Mouse (Mus musculus): ENCODE results near the gene Neurog2. TPM values are rescaled to one million over a fixed set of nuclear protein-coding genes. Genes with fewer than 3 reads are reported as not detected.
A peak's percentile ranks its signal among the peaks of the same experiment; 100 is the strongest.

Gene Neurog2
- polyA plus RNA-seq (2015; fragmentation: Nextera tagmentation; extraction: Ambion mirVana) = not detected in 2 replicates

DNA sequence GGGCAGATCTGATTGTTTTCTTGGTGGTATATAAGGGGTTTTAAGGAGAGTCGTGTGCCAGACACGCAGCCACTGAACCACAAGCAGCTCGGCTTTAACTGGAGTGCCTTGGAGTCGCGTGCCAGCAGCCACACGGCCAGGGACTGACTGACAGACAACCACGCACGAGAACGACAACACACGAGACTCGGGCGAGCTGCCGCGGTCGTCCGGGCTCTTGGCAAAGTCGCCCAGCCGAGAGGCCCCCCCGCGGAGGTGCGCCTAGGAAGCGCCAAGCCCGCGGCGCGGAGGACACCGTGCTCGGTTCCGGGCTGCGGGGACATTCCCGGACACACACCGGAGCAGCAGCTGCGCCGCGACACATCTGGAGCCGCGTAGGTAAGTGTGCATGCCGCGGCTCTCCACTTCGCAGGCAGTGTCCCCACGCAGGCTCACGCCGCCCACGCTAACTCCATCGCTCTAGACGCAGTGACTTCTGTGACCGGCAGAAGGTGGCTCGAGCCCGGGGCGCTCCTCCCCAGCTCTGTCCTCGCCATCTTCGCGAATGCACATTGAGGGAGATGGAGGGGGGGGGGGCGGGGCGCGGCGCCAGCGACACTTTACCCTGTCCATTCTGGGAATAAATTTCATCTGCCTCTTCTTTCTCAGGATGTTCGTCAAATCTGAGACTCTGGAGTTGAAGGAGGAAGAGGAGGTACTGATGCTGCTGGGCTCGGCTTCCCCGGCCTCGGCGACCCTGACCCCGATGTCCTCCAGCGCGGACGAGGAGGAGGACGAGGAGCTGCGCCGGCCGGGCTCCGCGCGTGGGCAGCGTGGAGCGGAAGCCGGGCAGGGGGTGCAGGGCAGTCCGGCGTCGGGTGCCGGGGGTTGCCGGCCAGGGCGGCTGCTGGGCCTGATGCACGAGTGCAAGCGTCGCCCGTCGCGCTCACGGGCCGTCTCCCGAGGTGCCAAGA, at the start of gene Neurog2:
Neurog2 (plus strand) TSS at position 56 of the 953 bp plus-strand sequence.
- Histone ChIP-seq H3K9me3 (replicated peaks) (no peaks in the 10 kb centered on the region), H3K27ac (no peak within 1 kb of the TSS), H3K4me2 (peak within 1 kb of the TSS; percentile 59), H3K9ac (no peak within 1 kb of the TSS), H3K27me3 (peaks cover 95% of the 10 kb centered on the region), H3K36me3 (no peaks in the 10 kb centered on the region), H3K4me3 (replicated peaks) (peak within 1 kb of the TSS; percentile 43), H3K4me1 (replicated peaks) (peaks cover 23% of the 10 kb centered on the region)
- under 1% methylated on average over 91 of the region's 92 CpGs for WGBS (ENCODE audit: insufficient replicate concordance)
- DNase-seq (no peak), ATAC-seq (ENCODE audit: low read depth) (peak; percentile 31; the same call in 1 of the 2 replicates)

DNA sequence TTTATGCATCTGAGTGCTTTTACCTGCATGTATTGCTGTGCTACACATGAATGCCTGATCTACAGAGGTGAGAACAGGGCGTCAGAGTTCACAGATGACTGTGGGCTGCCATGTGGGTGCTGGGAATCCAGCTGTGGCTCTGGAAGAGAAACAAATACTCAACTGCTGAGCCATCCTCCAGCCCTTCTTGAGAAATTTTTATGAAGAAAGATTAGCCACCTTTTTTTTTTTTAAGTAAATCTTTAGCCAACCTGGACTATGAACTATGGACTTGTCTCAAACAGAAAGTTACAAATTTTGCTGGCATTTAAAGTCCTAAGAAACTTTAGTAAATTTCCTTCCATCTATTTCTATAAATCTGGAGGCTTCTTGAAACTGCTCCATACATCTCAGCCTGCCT, 35.8 kb upstream of the Neurog2 start:
- 78% methylated on average over 1 of the region's 1 CpGs for WGBS (ENCODE audit: insufficient replicate concordance)
- no peak for DNase-seq

DNA sequence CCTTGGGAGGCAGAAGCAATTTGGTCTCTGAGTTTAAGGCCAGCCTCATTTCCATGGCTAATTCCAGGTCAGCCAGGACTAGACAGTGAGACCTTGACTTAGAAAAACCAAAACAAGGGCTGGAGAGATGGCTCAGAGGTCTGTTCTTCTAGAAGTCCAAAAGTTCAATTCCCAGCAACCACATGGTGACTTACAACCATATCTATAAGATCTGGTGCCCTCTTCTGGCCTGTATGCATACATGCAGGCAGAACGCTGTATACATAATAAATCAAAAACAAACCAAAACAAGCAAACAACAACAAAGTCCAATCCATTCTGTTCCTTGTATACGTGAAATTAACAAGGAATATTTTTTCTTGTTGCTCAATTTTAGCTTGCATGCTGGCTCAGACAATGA, 24.8 kb upstream of the Neurog2 start:
- Histone ChIP-seq H3K27me3 (no peaks in the 10 kb centered on the region), H3K9me3 (replicated peaks) (no peaks in the 10 kb centered on the region), H3K36me3 (peaks cover 67% of the 10 kb centered on the region), H3K9ac (no peak overlapping the region), H3K4me1 (replicated peaks) (no peaks in the 10 kb centered on the region), H3K4me2 (no peak overlapping the region), H3K4me3 (replicated peaks) (no peak overlapping the region), H3K27ac (no peak overlapping the region)
- DNase-seq (no peak), ATAC-seq (ENCODE audit: low read depth) (no peak)
- WGBS (ENCODE audit: insufficient replicate concordance) = 80% methylated on average over 2 of the region's 2 CpGs

More for the DNA sequence above, 35.8 kb upstream of the Neurog2 start:
- no peaks in the 10 kb centered on the region for H3K27me3 ChIP-seq
- no peak overlapping the region for H3K9ac ChIP-seq
- H3K4me2 ChIP-seq = no peak overlapping the region
- no peak overlapping the region for H3K4me3 ChIP-seq (replicated peaks)
- no peaks in the 10 kb centered on the region for H3K4me1 ChIP-seq (replicated peaks)
- H3K9me3 ChIP-seq (replicated peaks) = no peaks in the 10 kb centered on the region
- ATAC-seq (ENCODE audit: low read depth) = no peak
- H3K27ac ChIP-seq = no peak overlapping the region
- H3K36me3 ChIP-seq = peaks cover 61% of the 10 kb centered on the region

DNA sequence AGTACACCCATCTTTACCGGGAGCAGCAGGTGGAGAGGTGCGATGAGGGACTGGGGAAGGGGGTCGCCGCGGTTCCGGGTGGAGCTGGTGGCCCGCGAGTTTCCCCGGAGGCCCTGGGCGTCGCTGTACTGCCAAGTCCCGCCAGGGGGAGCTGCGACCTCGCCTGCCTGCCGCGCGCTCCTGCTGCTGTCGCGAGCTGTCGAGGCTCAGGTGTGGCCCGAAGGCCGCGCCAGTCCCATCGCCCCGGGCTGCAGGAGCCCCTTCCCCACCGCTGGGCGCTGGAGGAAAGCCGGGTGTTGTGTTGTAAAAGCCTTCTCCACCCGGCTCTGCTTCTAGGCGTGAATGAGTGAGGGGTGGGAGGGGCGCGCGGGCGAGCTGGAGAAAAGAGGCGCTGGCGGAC, 7.6 kb upstream of the Neurog2 start:
- no peak overlapping the region for H3K9ac ChIP-seq
- H3K4me3 ChIP-seq (replicated peaks) = peak overlapping the region; percentile 45
- H3K27ac ChIP-seq = no peak overlapping the region
- peak; percentile 49 for DNase-seq
- H3K9me3 ChIP-seq (replicated peaks) = no peaks in the 10 kb centered on the region
- peak overlapping the region; percentile 65 for H3K4me2 ChIP-seq
- no peaks in the 10 kb centered on the region for H3K36me3 ChIP-seq
- peaks cover 66% of the 10 kb centered on the region for H3K27me3 ChIP-seq
- ATAC-seq (ENCODE audit: low read depth) = peak; percentile 67
- peaks cover 11% of the 10 kb centered on the region for H3K4me1 ChIP-seq (replicated peaks)
- WGBS (ENCODE audit: insufficient replicate concordance) = under 1% methylated on average over 36 of the region's 36 CpGs

DNA sequence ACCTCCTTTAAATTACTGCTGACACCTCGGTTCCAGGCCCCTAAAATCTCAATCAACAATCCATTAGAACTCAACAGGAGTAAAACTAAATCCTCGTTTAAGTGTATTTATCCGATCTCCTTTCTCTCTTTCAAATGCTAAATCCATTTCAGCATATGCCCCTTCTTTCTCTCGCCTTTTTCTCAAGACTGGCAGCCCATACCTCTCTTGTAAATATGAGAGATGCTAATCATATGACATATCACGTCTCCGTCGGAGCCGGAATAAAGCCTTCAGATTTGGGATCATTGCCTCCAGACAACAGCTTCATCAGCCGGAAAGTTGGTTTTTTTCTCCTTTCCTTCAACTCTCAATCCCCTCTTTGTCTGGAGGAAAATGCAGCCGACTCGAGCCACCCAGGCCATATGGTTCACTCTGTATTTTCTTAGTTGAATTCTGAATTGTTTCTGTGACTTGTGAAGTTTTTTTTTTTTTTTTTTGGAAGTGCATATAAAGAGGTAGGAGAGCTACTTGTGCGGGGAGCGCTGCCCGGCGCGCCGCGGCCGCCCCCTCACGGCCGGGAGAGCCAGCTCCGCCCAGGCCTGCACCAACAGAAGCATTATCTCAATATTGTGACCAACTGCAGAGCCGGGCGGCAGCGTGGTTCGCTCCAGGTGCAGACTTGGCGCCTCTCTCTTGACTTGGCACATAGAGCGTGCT, 7.1 kb upstream of the Neurog2 start:
- Histone ChIP-seq H3K27me3 (peaks cover 72% of the 10 kb centered on the region), H3K4me3 (replicated peaks) (peak overlapping the region; percentile 45), H3K27ac (no peak overlapping the region), H3K36me3 (no peaks in the 10 kb centered on the region), H3K4me1 (replicated peaks) (peaks cover 11% of the 10 kb centered on the region), H3K9me3 (replicated peaks) (no peaks in the 10 kb centered on the region), H3K9ac (no peak overlapping the region), H3K4me2 (peak overlapping the region; percentile 65)
- ATAC-seq (ENCODE audit: low read depth) = peak; percentile 50; the same call in 1 of the 2 replicates
- no peak for DNase-seq
- under 1% methylated on average over 28 of the region's 28 CpGs for WGBS (ENCODE audit: insufficient replicate concordance)

DNA sequence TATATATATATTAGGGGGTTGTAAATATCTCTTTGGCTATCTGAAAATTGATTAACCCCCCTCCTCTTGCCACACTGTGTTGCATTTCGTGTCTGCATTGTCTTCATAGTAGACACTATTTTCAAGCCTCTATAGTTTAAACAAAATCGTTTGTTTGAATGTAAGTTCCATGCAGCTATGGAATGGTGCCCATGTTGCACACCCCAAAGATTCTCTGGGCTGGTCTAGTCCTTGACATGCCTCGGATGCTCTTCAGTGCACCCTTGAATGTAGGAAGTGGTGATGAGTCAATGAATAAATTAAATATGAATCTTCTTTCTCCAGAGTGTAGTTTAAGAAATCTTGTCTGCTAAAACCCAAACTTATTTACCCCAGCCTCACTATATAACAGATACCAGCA, 6.4 kb upstream of the Neurog2 start:
- 10% methylated on average over 3 of the region's 3 CpGs for WGBS (ENCODE audit: insufficient replicate concordance)
- DNase-seq (no peak), ATAC-seq (ENCODE audit: low read depth) (no peak)
- Histone ChIP-seq H3K4me1 (replicated peaks) (peaks cover 11% of the 10 kb centered on the region), H3K9ac (no peak overlapping the region), H3K27ac (no peak overlapping the region), H3K9me3 (replicated peaks) (no peaks in the 10 kb centered on the region), H3K4me3 (replicated peaks) (no peak overlapping the region), H3K27me3 (peaks cover 78% of the 10 kb centered on the region), H3K4me2 (no peak overlapping the region), H3K36me3 (no peaks in the 10 kb centered on the region)

DNA sequence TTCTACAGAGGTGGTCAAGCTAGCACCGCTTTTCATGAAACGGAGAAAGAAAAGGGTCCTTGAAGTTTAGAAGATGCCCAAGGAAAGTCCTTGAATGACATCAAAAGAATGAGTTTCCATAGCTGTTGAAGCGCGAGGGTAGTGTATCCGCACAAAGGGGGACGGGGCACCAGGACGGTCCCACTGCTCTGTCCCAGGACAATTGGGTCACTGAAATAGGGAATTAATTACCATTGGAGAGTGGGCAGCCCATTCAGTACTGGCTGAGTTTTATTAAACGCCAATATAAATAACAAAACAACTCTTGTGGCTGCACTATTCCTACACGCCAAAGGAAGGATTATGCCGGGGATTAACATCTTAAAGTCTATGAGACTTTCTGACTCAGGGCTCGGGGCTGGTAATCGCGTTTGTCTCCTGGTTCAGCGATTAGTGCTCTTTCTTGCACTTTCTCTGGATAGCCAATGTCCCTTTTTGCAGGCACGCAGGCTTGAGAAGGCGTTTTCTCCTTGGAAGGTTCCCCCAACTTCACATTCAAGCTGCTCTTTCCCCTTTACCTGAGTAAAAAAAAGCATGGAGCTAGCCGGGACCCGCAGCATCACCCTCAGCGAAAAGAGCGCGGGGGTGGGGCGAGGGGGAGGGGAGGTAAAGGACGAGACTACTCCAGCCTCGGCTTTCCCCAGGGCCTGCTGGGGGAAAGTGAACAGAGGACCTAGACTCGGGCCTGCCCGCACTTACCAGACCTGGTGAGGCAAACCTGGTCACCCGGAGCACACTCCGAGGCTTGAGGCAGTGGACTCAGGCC, 5.6 kb upstream of the Neurog2 start:
- no peak overlapping the region for H3K27ac ChIP-seq
- H3K9ac ChIP-seq = no peak overlapping the region
- no peak for DNase-seq
- 2% methylated on average over 28 of the region's 28 CpGs for WGBS (ENCODE audit: insufficient replicate concordance)
- H3K27me3 ChIP-seq = peaks cover 87% of the 10 kb centered on the region
- ATAC-seq (ENCODE audit: low read depth) = no peak
- H3K4me3 ChIP-seq (replicated peaks) = no peak overlapping the region
- H3K9me3 ChIP-seq (replicated peaks) = no peaks in the 10 kb centered on the region
- no peak overlapping the region for H3K4me2 ChIP-seq
- peaks cover 14% of the 10 kb centered on the region for H3K4me1 ChIP-seq (replicated peaks)
- no peaks in the 10 kb centered on the region for H3K36me3 ChIP-seq

DNA sequence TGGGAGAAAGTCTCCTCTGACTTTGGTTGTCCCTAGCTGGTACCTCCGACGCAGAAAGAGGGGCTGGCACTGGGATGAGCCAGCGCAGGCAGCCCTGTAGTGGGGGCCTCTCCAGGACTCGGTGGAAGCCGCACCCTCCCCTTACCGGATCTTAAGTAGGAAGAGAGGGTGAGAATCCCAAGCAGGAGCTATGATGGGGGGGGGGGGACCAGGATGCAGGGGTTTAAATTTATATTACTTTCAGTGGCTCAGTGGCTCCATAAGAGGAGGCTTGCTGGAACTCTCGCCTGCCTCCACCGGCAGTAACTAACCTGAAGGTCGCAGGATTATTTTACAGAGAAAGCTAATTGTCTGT, 5.0 kb upstream of the Neurog2 start:
- no peaks in the 10 kb centered on the region for H3K36me3 ChIP-seq
- H3K4me2 ChIP-seq = no peak overlapping the region
- no peaks in the 10 kb centered on the region for H3K9me3 ChIP-seq (replicated peaks)
- H3K4me1 ChIP-seq (replicated peaks) = peaks cover 20% of the 10 kb centered on the region
- no peak for DNase-seq
- H3K9ac ChIP-seq = no peak overlapping the region
- H3K27ac ChIP-seq = no peak overlapping the region
- H3K27me3 ChIP-seq = peaks cover 92% of the 10 kb centered on the region
- ATAC-seq (ENCODE audit: low read depth) = no peak
- WGBS (ENCODE audit: insufficient replicate concordance) = 2% methylated on average over 9 of the region's 9 CpGs
- no peak overlapping the region for H3K4me3 ChIP-seq (replicated peaks)

DNA sequence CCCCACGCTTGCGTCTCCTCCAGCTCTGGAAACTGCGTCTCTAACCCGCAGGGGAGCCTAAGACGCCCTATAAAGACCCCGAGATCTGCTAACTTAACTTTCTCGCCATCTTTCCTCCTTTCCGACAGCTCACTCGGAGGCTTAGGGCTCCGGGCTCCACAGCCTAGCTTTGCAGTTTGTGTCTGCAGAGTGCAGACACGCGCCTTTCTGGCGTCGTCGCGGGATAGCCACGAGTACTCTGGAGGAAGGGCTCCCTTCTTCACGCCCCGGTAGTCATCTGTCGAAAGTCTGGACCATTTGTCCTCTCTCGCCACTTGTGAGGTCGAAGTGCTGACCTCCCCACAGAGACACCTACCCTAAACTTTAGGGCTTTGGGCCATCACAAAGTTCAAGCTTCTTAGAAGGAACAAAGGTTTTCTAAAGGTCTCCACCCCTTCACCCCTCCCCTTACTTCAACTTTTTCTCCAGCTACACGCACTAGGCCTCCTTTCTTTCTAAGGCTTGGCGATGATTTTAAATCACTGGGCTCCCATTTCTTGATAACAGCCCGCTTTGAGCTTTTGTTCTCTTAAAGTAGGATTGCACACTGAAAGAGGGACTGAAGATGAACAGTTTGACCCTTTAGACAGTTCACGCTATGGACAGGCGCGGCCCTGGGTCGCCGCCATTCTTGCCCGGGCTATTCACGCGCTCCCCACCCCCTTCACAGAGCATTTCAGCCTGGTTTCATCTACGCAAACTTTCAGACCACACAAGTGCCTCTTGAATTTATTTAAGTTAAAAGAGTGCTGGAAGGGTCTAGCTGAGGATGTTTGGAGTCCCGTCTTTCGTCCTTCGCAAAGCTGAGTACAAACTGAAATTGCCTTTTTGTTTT, 4.4 kb upstream of the Neurog2 start:
- H3K27me3 ChIP-seq = peaks cover 96% of the 10 kb centered on the region
- no peak for DNase-seq
- H3K27ac ChIP-seq = no peak overlapping the region
- no peak overlapping the region for H3K4me2 ChIP-seq
- H3K9ac ChIP-seq = no peak overlapping the region
- no peak for ATAC-seq (ENCODE audit: low read depth)
- H3K4me1 ChIP-seq (replicated peaks) = peaks cover 26% of the 10 kb centered on the region
- no peak overlapping the region for H3K4me3 ChIP-seq (replicated peaks)
- H3K9me3 ChIP-seq (replicated peaks) = no peaks in the 10 kb centered on the region
- 3% methylated on average over 37 of the region's 37 CpGs for WGBS (ENCODE audit: insufficient replicate concordance)
- H3K36me3 ChIP-seq = no peaks in the 10 kb centered on the region

DNA sequence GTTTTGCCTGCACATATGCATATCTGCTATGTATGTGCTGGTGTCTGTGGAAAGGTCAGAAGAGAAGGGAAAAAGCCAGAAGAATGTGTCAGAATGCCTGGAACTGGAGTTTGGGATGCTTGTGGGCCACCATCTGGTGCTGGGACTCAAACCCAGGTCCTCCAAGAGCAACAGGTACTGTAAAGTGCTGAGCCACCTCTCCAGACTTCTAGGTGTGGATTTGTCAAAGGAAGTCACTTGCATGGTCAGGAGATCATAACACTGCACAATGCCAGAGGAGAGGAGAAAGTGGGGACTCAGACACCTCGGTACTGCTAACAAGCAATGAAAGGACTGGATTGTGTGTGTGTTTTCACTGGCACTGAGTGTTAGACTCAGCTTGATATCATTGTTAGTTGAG, 2.7 kb upstream of the Neurog2 start:
- WGBS (ENCODE audit: insufficient replicate concordance) = 3% methylated on average over 1 of the region's 1 CpGs
- no peak for DNase-seq
- Histone ChIP-seq H3K4me3 (replicated peaks) (no peak overlapping the region), H3K27me3 (peaks cover 98% of the 10 kb centered on the region), H3K9ac (no peak overlapping the region), H3K9me3 (replicated peaks) (no peaks in the 10 kb centered on the region), H3K36me3 (no peaks in the 10 kb centered on the region), H3K4me2 (no peak overlapping the region), H3K27ac (no peak overlapping the region), H3K4me1 (replicated peaks) (peaks cover 33% of the 10 kb centered on the region)
- no peak for ATAC-seq (ENCODE audit: low read depth)

Data from liver, embryonic 13.5 days (tissue).